Mouse (Mus musculus): ENCODE measurements around the gene Gucy2f.
"Not testable (repeated sequence)": the region's sequence is repeated elsewhere in the genome, so short reads cannot be mapped to it uniquely, and the experiment has no call there.

Gucy2f gene

DNA sequence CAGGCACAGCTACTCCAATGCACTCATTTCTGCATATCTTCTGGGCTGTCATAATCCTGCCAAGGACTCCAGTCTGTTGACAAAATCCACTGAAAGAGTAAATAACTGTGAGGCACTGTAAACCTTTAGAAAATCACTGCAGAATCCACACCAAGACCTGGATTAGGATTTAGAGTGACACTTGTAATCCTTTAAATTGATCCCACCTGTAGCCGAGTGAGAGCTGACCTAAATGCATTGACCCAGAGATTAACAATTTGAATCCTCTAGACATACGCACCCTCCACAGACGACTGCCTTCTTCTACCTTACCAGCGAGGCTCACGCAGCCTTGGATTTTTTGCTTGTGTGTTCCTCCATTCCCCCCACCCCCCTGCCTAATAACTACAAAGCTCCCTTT lies at the start of gene Gucy2f:
Gucy2f (minus strand) TSS at position 101 of the 400 bp plus-strand sequence.
- DNase-seq (ENCODE audit: low spot score), result no peak

DNA sequence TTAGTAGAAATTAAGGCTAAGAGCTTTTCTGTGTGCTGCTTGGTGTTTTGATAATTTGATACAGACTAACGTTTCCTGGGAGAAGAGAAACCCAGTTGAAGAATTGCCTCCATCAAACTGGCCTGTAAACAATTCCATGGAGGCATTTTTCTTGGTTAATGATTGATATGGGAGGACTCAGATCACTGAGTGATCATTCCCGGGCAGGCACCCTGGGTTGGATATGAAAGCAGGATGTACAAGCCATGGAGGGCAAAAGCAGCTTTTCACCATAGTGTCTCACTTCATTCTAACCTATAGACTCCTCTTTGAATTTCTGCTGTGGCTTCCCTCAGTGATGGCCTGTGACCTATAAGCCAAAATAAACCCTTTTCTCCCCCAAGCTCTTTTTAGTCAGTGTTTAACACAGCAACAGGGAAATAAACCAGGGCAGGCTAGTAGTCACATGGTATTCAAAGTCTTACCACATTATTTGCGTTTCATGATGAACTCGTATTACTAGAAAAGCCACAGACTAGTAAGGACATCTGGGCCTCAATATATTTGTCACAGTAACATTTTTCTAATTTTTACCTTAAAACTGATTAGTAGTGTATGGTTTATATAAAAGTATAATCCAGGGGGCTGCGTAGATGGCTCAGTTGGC lies 49.1 kb upstream of the Gucy2f start:
- DNase-seq (ENCODE audit: low spot score), result no peak

DNA sequence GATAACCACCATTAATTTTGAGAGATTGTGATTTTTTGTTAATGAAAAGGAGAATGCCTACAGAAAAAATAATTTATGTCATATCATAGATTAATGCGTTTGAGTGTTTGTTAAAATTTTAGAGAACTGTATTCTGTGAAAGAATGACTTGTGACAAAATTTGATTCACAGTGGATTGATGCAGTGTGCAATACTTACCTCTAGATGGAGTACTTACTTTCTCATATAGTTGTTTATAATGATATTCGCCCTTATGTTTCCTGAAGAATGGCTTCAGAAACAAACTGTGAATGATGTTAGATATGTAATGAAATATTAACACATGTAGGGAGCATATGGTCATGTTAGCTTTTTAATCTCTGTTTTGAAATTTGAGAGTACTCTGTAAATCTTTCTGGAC lies 40.4 kb upstream of the Gucy2f start:
- no peak for DNase-seq (ENCODE audit: low spot score)

DNA sequence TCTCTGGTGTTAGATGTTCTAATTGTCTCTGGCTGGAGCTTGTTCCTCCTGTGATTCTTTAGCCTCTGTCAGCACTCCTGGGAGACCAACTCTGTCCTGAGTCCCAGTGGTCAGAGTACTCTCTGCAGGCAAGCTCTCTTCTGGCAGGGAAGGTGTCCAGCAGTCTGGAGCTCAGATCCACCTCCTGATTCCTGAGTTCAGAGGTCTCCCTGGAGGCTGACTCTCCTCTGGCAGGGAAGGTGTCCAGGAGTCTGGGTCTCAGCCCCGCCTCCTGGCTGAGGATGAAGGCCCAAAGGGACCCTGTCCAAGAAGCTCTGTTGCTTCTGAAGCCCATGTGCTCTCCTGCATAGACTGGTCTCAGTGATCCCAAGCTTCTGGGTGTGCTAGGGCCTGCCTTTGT lies 39.4 kb upstream of the Gucy2f start:
- DNase-seq (ENCODE audit: low spot score), result not testable (repeated sequence)

DNA sequence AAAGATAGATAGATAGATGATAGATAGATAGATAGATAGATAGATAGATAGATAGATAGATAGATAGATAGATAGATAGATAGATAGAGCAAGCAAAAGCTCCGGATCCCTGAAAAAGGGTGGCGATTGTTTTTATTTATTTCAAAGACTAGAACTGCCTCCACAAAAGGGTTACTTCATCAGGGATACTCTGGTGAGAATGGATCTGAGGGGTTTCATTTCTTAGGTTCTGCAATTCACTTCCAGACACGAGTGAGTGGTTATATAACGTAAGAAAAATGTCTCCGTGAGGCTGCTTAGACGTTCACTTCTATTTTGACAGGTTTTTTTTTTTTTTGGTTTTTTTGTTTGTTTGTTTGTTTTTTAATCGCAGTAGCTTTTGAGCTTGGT lies 32.0 kb upstream of the Gucy2f start:
- DNase-seq (ENCODE audit: low spot score), result no peak

DNA sequence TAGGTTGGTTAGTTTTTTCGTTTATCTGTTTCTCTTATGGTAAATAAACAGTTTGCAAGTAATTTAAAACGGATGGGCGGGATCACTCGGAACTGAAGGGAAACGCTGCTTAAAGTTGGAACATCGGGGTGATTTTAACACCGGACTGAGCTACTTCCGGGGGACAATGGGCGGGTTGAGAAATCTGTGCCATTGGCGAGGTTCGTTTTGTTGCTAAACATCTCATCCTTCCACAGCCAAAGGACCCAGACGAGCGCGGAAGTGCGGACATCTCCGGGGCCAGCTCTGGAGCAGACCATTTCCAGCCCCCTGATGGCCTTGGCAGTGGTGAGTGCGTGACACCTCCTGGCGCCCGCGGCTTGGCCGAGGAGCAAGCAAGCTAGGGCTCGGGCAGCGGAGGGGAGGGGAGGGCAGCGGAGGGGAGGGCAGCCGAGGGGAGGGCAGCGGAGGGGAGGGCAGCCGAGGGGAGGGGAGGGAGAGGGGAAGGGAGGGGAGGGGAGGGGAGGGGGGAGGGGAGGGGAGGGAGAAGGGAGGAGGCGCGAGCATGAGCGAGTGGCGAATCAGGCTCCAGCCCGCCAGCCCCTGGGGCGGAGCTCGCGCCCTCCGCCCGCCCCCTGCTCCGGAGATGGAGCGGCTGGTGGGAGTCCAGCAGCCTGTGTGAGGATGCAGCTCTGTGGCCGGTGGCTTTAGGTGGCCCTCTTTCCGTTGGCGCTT lies 31.5 kb upstream of the Gucy2f start:
- DNase-seq (ENCODE audit: low spot score), result peak; percentile 63

DNA sequence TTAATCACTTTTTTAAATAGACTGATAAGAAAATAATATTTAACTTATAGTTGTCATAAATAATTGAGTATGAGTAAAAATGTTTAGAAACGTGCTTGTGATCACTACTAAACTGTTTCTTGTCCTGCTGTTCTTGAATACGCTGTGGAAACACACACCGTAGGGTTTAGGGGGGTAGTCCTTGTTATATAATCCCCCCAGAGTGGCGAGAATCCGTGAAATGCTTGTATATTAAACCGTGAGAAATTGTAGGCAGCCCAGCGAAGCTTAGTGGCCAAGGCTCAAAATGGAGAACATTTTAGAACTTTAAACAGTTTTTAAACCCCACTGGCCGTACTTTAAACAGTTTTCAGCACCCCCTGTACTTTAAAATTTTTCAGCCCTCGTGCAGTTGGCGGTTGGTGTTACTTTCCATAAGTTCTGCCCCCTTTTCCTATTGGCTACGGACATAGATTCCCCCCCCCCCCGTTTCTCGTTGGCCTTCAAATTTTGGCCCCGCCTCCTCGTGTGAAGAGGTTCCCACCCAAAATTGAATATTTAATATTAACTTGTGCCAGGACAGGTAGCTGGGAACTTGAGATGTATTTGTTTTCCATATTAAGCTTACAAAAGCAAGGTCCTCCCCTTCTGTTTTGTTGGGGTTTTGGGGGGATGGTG lies 30.8 kb upstream of the Gucy2f start:
- DNase-seq (ENCODE audit: low spot score), result peak; percentile 10

DNA sequence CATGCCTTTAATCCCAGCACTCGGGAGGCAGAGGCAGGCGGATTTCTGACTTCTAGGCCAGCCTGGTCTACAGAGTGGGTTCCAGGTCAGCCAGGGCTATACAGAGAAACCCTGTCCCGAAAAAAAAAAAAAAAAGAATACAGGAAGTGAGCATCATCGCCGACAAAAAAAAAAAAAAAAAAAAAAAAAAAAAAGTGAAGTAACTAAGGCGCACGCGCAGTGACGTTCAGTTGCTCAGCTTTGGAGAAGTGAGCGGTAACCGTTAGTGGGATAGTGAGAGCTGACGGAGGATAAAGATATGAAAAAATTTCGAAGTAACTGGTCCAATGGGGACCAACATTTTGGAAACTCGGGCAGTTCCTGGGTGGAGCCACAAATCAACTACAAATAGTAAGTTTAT lies 29.8 kb upstream of the Gucy2f start, which contains the start of gene Nxt2:
Nxt2 (plus strand) TSS at position 229 of the 400 bp plus-strand sequence.
- DNase-seq (ENCODE audit: low spot score), result peak; percentile 21

DNA sequence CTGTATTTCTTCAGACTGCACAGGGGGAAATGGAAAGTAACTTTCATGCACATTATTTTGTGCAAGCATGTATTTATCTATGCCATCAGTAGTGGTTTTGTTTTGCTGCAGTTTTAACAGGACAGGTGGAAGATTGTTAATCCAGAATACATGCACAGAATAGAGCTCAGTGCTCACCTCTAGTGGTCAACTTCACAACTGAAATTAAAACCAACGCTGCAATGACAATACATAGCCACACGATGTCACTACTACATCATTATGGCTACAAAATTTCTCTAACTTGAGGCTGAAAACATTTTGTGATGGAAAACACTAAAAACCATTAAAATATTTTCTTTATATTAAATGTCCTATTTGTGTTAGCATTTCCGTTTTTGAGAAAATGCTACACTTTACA lies 3.6 kb upstream of the Gucy2f start:
- no peak for DNase-seq (ENCODE audit: low spot score)

DNA sequence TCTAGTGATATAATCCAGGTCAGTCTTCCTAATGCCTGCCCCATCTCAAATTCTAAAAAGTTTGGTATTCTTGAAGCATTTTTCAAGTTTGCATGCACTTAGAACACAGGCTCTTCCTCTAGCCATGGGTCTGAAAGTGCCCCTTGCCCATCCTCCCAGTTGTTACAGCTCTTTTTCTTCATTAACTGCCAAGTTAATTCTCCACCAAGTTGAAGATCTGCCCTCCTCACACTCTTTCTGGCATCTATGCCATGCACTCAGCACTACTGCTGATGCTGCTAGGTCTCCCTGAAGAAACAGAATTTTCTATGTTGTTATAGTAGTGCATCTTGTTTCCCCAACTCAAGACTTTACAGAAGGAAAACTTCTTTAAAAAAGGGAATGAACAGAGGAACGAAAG lies 1.2 kb downstream of the Gucy2f start:
- DNase-seq (ENCODE audit: low spot score), result no peak

DNA sequence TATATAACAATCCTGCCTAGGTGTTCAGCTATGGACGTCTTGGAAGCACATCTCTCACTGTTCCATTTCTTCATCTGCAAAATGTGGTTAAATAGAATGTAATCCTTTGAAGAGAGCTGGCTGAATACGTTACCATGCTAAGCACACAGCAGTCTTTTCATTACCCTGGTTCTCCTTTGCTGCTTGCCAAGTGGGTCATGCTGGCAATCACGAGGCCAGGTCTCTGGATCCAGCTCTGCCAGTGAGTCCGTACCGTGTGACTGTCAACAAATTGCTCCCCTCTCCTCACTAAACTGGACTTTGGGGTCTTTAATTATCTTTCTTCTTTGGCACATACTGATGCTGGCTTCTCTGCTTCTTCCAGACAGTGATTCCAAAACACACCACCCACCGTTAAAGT lies 2.3 kb downstream of the Gucy2f start:
- DNase-seq (ENCODE audit: low spot score), result no peak

DNA sequence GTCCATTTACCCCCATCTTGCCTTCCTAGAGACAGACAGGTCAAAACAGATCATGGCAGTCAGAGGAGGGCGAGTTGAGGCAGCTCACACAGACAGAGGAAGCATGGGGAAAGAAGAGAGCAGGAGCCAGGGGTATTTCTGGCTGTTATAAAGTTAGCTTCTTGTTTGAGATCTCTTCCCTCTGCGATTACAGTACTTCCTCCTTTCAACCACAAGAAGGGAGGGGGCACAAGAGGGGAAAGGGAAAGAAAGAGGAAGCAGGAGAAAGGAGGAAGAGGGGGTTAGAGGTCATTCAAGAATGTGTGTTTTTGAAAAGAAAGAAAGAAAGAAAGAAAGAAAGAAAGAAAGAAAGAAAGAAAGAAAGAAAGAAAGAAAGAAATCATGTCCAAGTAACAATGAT lies 6.4 kb downstream of the Gucy2f start:
- no peak for DNase-seq (ENCODE audit: low spot score)

DNA sequence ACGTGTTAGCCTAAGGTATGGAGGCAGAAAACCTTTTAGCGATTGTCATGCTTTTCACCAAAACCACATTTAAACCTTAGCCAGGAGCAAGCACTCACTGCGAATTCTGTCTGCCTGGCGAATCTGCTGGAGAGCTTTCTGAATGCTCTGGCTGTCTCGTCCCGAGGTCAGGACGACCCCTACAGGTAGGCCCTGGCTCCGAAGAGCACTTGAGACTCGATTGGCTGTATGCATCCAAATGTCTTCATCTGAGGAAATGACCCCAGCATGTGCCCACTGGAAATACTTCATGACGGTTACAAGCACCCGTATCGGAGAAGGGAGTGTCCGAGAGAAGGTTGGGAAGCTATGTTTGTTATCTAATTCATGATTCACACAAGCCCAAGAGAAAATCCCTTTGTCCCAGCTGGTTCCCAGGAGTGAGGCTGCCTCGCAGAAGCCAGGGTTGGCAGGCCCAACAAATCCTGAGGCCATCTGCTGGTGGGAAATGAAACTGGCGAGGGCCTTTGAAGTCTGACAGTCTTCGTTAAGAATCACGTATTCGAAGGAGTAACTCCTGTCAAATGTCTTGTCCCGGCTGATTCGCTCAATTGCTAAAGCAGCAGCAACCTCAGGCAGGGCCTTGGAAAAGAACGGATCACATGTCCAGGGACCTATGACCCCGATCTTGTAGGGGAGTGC lies 7.6 kb downstream of the Gucy2f start:
- DNase-seq (ENCODE audit: low spot score), result peak; percentile 9

DNA sequence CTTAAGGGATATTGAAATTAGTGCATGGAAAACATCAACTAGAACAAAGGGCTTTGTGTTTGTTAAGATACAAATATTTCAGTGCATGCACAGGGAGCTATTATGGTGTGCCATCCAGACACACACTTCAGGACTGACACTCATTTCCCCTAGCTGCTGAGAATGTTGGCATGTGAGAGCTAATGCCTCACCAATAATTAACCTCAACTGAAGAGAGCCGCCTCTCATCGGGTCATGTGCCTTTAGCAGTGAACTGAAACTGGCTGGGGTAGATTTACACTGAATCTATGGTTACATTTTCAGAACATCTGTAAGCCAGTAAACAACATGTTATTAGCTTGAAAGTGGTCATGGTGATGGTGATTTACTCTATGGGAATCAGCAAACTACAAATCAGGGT lies 14.7 kb downstream of the Gucy2f start:
- DNase-seq (ENCODE audit: low spot score), result no peak

DNA sequence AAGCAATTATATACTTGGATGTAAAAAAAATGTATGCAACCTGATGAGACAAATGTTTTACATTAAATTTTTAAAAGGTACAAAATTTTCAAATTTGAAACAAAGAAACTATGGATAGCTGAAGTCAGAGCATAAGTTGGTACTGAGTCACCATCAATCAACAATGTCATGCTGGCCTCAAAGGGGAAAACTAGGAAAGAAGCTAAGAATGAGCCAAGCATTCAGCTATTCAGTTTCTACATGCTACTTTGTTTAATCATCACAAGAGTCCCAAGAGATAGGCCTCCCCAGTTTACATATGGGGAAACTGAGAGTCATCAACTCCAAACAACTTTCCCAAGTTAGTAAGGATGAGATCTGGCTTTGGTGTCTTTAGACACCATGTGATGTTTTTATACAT lies 19.8 kb downstream of the Gucy2f start:
- no peak for DNase-seq (ENCODE audit: low spot score)

DNA sequence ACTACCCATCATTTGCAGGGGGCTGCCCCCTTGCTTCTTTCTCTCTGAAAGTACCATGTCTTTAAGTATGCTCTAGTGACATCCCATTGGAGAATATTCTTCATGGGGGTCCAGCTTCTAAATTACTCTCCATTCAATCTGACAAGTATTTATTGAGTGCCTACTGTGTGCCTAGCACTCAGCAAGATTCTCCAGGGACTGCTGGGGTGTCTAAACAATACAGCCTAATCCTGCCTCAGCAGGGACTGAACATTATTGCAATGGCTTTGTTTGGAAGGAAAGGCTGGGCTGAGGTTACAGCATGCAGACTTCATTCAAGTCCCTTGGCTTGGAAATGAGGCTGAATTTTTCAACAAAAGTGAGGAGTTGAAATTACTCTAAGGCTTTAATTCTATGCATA lies 81.0 kb downstream of the Gucy2f start:
- no peak for DNase-seq (ENCODE audit: low spot score)

DNA sequence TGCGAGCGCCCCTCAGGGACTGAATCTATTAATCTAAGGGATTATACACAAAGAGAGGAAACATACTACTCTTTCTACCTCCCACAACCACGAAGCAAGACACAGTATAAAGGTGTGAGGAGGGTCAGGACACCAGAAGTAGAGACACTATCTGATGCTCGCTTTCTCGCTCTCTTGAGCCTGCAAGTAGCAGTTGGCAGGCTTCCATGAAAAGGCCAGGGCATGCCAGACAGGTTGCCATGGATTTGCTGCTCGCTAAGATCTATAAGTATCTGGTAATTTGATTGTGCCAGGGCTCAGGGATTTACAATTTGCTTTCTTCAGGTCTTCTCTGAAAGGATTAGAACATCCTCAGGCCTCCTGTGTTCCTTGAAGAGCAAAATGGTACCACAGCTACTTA lies 85.5 kb downstream of the Gucy2f start:
- no peak for DNase-seq (ENCODE audit: low spot score)

DNA sequence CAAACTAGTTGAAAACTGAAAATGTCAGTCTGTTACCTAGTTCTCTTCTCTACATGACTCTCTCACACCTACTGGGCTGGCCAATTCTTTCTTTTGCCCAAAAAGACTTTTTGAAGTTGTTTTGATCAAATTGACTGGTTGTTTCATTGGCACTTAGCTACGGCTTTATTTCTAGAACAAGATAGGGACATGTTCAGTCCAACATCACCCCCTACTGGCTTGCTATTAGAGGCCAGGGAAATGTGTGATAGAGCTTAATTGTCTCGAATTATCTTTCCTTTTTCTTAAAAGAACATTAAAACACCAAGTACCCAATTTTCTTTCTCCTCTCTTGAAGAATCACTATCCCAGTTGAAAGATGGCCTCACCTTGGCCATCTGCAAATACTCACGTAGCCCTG lies 99.8 kb downstream of the Gucy2f start:
- DNase-seq (ENCODE audit: low spot score), result no peak

DNA sequence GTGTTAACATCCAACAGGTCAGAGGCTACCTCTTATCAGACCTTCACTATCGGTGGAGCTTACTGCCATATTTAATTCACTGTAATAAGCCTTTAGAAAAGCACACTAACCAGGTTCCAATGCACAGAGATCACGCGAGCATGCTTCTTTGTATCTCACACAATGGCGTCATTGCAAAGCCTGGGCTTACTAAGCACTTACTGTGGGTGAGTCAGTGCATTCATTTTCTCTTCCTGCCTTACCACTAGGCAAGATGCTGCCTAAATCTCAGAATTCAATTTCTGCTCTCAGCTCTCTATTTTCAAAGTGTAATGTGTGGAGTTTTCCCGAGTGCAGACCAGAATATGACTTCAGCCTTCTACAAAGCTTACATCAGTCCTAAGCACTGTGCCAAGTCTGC lies 101.2 kb downstream of the Gucy2f start:
- no peak for DNase-seq (ENCODE audit: low spot score)

DNA sequence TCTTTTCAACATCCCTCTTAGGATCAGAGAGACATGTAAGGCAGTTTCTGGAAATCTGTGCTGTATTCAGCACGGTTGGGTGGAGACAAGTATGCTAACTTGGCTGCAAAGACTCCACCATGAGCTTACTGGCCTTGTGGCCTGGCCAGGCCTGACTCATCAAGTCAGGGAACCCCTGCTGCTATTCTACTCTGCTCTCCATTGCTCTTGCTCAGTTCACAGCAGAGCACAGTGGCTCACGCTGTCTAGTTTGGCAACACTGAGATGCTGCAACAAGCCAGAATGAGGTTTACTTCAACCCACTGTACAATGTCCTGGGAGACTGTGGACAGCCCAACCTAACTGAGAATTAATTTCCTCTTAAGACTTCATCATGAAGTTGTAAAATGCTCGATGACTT lies 134.1 kb downstream of the Gucy2f start:
- no peak for DNase-seq (ENCODE audit: low spot score)

Data from testis, postnatal 14 days (tissue).